Mouse (Mus musculus) induced T-regulatory cell, adult 2 months (primary cell): Measurements from ENCODE around the gene Hmgcs1.
A peak's percentile ranks its signal among the peaks of the same experiment; 100 is the strongest.

Experiments
- DNase-seq: peaks from one replicate; pipeline ENCODE4 v3.0.0-alpha.2; 2012; ENCODE audit warnings: low read depth

Gene Hmgcs1

GRCm38 (mm10) chr13:119753859-119754634 is 63.9 kb downstream of the Hmgcs1 start:
- DNase-seq: no peak

- DNase-seq: no peak
These were observed 64.4 kb downstream of the Hmgcs1 start for GRCm38 (mm10) chr13:119754635-119755020.

GRCm38 (mm10) chr13:119755141-119755547 is 65.0 kb downstream of the Hmgcs1 start:
- peak; percentile 19 for DNase-seq

GRCm38 (mm10) chr13:119755681-119756471 is 65.7 kb downstream of the Hmgcs1 start, which contains the start of gene Nim1k:
Gene Nim1k, minus strand, starts transcription at chr13:119755882.
- peak; percentile 56 for DNase-seq

- no peak for DNase-seq
These were observed 66.7 kb downstream of the Hmgcs1 start for GRCm38 (mm10) chr13:119756831-119757230.
